8 mouse cellular contexts compared by ENCODE assay signal in the genomic region with DNA sequence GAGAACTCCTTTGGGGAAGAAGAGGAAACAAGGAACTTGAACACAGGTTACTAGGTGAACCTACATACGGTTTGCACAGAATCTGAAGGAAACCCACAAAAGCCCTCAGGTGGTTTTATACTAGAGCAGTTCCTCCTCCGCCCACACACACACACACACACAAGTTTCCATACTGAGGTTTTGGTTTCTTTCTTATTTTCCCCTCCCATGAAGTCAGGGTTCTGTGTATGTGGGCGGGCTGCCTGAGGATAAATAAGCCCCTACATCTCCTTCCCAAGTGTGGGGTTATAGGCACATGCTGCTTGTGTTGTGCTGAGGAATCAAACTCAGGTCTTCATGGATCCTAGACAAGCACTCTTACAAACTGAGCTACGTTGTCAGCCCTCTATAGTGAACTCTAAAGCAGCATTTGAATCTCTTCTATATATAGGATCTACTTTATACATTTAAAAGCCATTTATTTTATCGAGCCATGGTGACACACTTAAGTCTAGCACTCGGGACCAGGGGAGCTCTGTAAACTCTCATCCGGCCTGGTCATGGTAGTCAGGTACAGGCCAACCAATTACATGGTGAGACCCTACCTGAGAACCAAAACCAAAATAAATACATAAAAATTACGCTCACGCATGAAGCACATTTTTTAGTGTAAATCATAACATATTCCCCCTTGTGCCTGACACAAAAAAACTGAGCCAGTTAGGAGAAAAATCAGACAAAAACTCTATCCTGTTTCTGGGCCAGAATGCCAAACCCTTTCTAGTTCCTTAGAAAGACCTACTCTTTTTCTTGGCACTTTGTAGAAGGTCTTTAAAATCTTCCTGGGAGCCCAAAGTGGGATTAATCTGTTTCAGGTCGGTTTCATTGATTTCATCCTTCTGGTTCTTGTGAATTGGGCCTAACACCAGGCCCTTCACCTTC. TPM values are rescaled to one million over a fixed set of nuclear protein-coding genes. Genes with fewer than 3 reads are reported as not detected.
DNase-seq lines count a peak whose midpoint lies in the region; ATAC-seq and TF ChIP-seq lines count a peak whose summit lies in the region.

No protein-coding gene starts in this region.

- peaks cover 56% of the 10 kb centered on the region for H3K36me3 ChIP-seq in lung, embryonic 14.5 days (ENCODE audit: insufficient read depth)
- peaks cover 47% of the 10 kb centered on the region for H3K36me3 ChIP-seq in embryonic facial prominence, embryonic 12.5 days
- H3K36me3 ChIP-seq in intestine, postnatal 0 days (ENCODE audit: control insufficient read depth, insufficient read depth) = peaks cover 37% of the 10 kb centered on the region

- no peak for DNase-seq in lung, embryonic 14.5 days
- DNase-seq in lung, postnatal 10 days = no peak
- peak; percentile 89 for DNase-seq in naive thymus-derived CD4-positive, alpha-beta T cell, adult 2 months (ENCODE audit: low read depth)
- DNase-seq in ovary, postnatal 36 days (ENCODE audit: low spot score) = no peak
- no peak for DNase-seq in ovary, adult 18-20 months (ENCODE audit: low spot score)
- no peak for DNase-seq in kidney, adult 8-10 months

- no peaks in the 10 kb centered on the region for H3K9me3 ChIP-seq in lung, embryonic 14.5 days (ENCODE audit: low read depth, low read length)
- no peaks in the 10 kb centered on the region for H3K9me3 ChIP-seq in embryonic facial prominence, embryonic 12.5 days
- no peaks in the 10 kb centered on the region for H3K9me3 ChIP-seq in intestine, postnatal 0 days (ENCODE audit: control insufficient read depth)

- peak overlapping the region; percentile 94 for H3K9ac ChIP-seq in lung, embryonic 14.5 days
- peak overlapping the region; percentile 92 for H3K9ac ChIP-seq in embryonic facial prominence, embryonic 12.5 days
- peak overlapping the region; percentile 90 for H3K9ac ChIP-seq in intestine, postnatal 0 days (ENCODE audit: low read depth, low read length)

- H3K4me3 ChIP-seq in lung, embryonic 14.5 days (ENCODE audit: low read depth, low read length) = peak overlapping the region; percentile 90
- peak overlapping the region; percentile 86 for H3K4me3 ChIP-seq in embryonic facial prominence, embryonic 12.5 days
- peak overlapping the region; percentile 96 for H3K4me3 ChIP-seq in intestine, postnatal 0 days (ENCODE audit: low read depth, low read length)

- no peaks in the 10 kb centered on the region for H3K27me3 ChIP-seq in lung, embryonic 14.5 days (ENCODE audit: insufficient read depth, low read length)
- H3K27me3 ChIP-seq in embryonic facial prominence, embryonic 12.5 days = no peaks in the 10 kb centered on the region
- H3K27me3 ChIP-seq in intestine, postnatal 0 days (replicated peaks; ENCODE audit: control insufficient read depth, insufficient read depth, low read length) = no peaks in the 10 kb centered on the region

- peak overlapping the region; percentile 95 for H3K27ac ChIP-seq in lung, embryonic 14.5 days (ENCODE audit: low read depth)
- peak overlapping the region; percentile 93 for H3K27ac ChIP-seq in embryonic facial prominence, embryonic 12.5 days
- H3K27ac ChIP-seq in intestine, postnatal 0 days (ENCODE audit: low read depth, low read length) = peak overlapping the region; percentile 97

- peaks cover 11% of the 10 kb centered on the region for H3K4me1 ChIP-seq in lung, embryonic 14.5 days (ENCODE audit: insufficient read depth)
- H3K4me1 ChIP-seq in embryonic facial prominence, embryonic 12.5 days = peaks cover 22% of the 10 kb centered on the region
- H3K4me1 ChIP-seq in intestine, postnatal 0 days (replicated peaks; ENCODE audit: control insufficient read depth, insufficient read depth, low read length) = no peaks in the 10 kb centered on the region

- no peak for TF ChIP-seq CTCF in lung, embryonic 14.5 days (IDR thresholded peaks at IDR 0.05; ENCODE audit: low read depth)
- no peak for TF ChIP-seq CTCF in intestine, postnatal 0 days (IDR thresholded peaks at IDR 0.05; ENCODE audit: low read depth)

- ATAC-seq in lung, embryonic 14.5 days (ENCODE audit: insufficient read depth) = no peak
- no peak for ATAC-seq in embryonic facial prominence, embryonic 12.5 days (ENCODE audit: insufficient number of reproducible peaks, insufficient read depth, low FRiP score, low TSS enrichment)
- ATAC-seq in intestine, postnatal 0 days = no peak

- peak overlapping the region; percentile 82 for H3K4me2 ChIP-seq in lung, embryonic 14.5 days
- H3K4me2 ChIP-seq in embryonic facial prominence, embryonic 12.5 days (replicated peaks) = peak overlapping the region; percentile 68
- H3K4me2 ChIP-seq in intestine, postnatal 0 days (replicated peaks; ENCODE audit: low read depth) = peak overlapping the region; percentile 69

- WGBS in lung, embryonic 14.5 days = 43% methylated on average over 10 of the region's 10 CpGs
- WGBS in embryonic facial prominence, embryonic 12.5 days = 55% methylated on average over 10 of the region's 10 CpGs
- WGBS in intestine, postnatal 0 days = 31% methylated on average over 10 of the region's 10 CpGs

RNA-seq across cellular contexts. Expression of gene Slc3a2, which starts 11.0 kb away (rescaled TPM):
- 85.0 and 89.1 TPM in 2 replicates for polyA plus RNA-seq in lung, embryonic 14.5 days (2014; fragmentation: Nextera tagmentation; extraction: Ambion mirVana)
- 119 and 122 TPM in 2 replicates for polyA plus RNA-seq in embryonic facial prominence, embryonic 12.5 days (2016; fragmentation: Nextera tagmentation; extraction: Ambion mirVana)
- polyA plus RNA-seq in intestine, postnatal 0 days (2015; fragmentation: Nextera tagmentation; extraction: Ambion mirVana) = 237 and 283 TPM in 2 replicates

RNA-seq across cellular contexts. Expression of gene Wdr74, which starts 23.4 kb away (rescaled TPM):
- polyA plus RNA-seq in lung, embryonic 14.5 days (2014; fragmentation: Nextera tagmentation; extraction: Ambion mirVana) = 83.4 and 88.0 TPM in 2 replicates
- 88.5 and 98.3 TPM in 2 replicates for polyA plus RNA-seq in embryonic facial prominence, embryonic 12.5 days (2016; fragmentation: Nextera tagmentation; extraction: Ambion mirVana)
- polyA plus RNA-seq in intestine, postnatal 0 days (2015; fragmentation: Nextera tagmentation; extraction: Ambion mirVana) = 32.8 and 33.4 TPM in 2 replicates

RNA-seq across cellular contexts. Expression of gene 1700092M07Rik, which starts 28.3 kb away (rescaled TPM):
- polyA plus RNA-seq in lung, embryonic 14.5 days (2014; fragmentation: Nextera tagmentation; extraction: Ambion mirVana) = 1.2 and 2.3 TPM in 2 replicates
- polyA plus RNA-seq in embryonic facial prominence, embryonic 12.5 days (2016; fragmentation: Nextera tagmentation; extraction: Ambion mirVana) = 2.6 and 2.7 TPM in 2 replicates
- polyA plus RNA-seq in intestine, postnatal 0 days (2015; fragmentation: Nextera tagmentation; extraction: Ambion mirVana) = 0.50 and 0.56 TPM in 2 replicates

RNA-seq across cellular contexts. Expression of gene Stx5a, which starts 29.0 kb away (rescaled TPM):
- polyA plus RNA-seq in lung, embryonic 14.5 days (2014; fragmentation: Nextera tagmentation; extraction: Ambion mirVana) = 122 and 126 TPM in 2 replicates
- 165 and 172 TPM in 2 replicates for polyA plus RNA-seq in embryonic facial prominence, embryonic 12.5 days (2016; fragmentation: Nextera tagmentation; extraction: Ambion mirVana)
- polyA plus RNA-seq in intestine, postnatal 0 days (2015; fragmentation: Nextera tagmentation; extraction: Ambion mirVana) = 83.4 and 89.2 TPM in 2 replicates

RNA-seq across cellular contexts. Expression of gene Nxf1, which starts 44.7 kb away (rescaled TPM):
- polyA plus RNA-seq in lung, embryonic 14.5 days (2014; fragmentation: Nextera tagmentation; extraction: Ambion mirVana) = 195 and 197 TPM in 2 replicates
- polyA plus RNA-seq in embryonic facial prominence, embryonic 12.5 days (2016; fragmentation: Nextera tagmentation; extraction: Ambion mirVana) = 218 and 221 TPM in 2 replicates
- 54.5 and 57.2 TPM in 2 replicates for polyA plus RNA-seq in intestine, postnatal 0 days (2015; fragmentation: Nextera tagmentation; extraction: Ambion mirVana)
